Mouse (Mus musculus): Measurements from ENCODE around the gene Slc17a9.

DNA sequence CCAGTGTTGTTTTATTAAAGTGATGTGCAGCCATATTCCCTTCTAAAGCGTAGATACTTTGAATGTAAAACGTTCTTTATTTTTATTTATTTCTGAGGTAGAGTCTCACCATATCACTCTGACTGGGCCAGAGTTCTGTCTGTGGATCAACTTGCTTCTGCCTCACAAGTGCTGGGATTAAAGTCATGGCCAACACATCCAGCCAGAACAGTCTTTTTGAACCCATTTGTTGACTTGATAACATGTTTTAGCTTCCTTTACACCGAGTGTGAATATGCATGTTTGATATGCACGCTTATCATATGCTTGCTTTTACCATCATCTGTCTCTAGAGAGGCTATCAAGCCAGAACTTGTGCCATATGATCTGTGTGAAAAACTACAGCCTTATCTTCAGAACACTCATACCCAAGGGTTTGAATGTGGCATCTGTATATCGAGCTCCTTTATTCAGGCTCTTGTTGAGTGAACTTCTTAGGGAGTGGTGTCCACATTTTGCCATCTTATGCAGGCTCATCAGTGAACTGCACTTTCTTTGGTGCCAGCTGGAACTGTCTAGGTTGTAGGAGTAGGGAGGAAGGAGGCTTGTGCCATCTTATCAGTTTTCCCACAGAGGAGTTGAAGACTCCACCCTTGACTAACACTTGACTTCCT, 12.9 kb upstream of the Slc17a9 start:
- TF ChIP-seq CTCF (IDR thresholded peaks at IDR 0.05; ENCODE audit: low read depth, low read length) (no peak), POLR2A (IDR thresholded peaks at IDR 0.05; ENCODE audit: insufficient read depth, low read length) (no peak)

All from ES-Bruce4 (cell line).